Mouse (Mus musculus) lung, embryonic 14.5 days (tissue): ENCODE measurements around the gene Grb2. TPM values are rescaled to one million over a fixed set of nuclear protein-coding genes. Genes with fewer than 3 reads are reported as not detected.

ENCODE experiments used
- ATAC-seq: fragments of 200-750 bp; cut with Nextera tagmentation; 2 replicates; pipeline ENCODE4 v1.8.0; 2017; ENCODE audit warnings: mild to moderate bottlenecking, moderate TSS enrichment, moderate library complexity; ENCODE audit not compliant: insufficient read depth
- DNase-seq: peaks from one replicate; pipeline ENCODE4 v3.0.0-alpha.2; 2015
- H3K27ac ChIP-seq: fragments of 300-500 bp; sonication (generic); 2 replicates; pipeline ENCODE4 v1.5.1; 2014; ENCODE audit warnings: low read depth, mild to moderate bottlenecking, moderate library complexity
- H3K27me3 ChIP-seq: fragments of 300-500 bp; sonication (generic); 2 replicates; pipeline ENCODE4 v1.6.1; 2014; ENCODE audit warnings: low read length, control low read depth; ENCODE audit not compliant: insufficient read depth
- H3K36me3 ChIP-seq: fragments of 300-500 bp; sonication (generic); 2 replicates; pipeline ENCODE4 v1.6.1; 2014; ENCODE audit warnings: control low read depth; ENCODE audit not compliant: insufficient read depth
- H3K4me1 ChIP-seq: fragments of 300-500 bp; sonication (generic); 2 replicates; pipeline ENCODE4 v1.6.1; 2014; ENCODE audit warnings: antibody characterized with exemption, control low read depth; ENCODE audit not compliant: insufficient read depth
- H3K4me2 ChIP-seq: fragments of 300-500 bp; sonication (generic); 2 replicates; pipeline ENCODE4 v1.6.1; 2014; ENCODE audit warnings: mild to moderate bottlenecking
- H3K4me3 ChIP-seq: fragments of 300-500 bp; sonication (generic); 2 replicates; pipeline ENCODE4 v1.5.1; 2014; ENCODE audit warnings: low read depth, low read length
- H3K9ac ChIP-seq: fragments of 300-500 bp; sonication (generic); 2 replicates; pipeline ENCODE4 v1.6.1; 2014
- H3K9me3 ChIP-seq: fragments of 300-500 bp; sonication (generic); 2 replicates; pipeline ENCODE4 v1.6.1; 2016; ENCODE audit warnings: low read depth, low read length, control low read depth
- CTCF ChIP-seq: IDR thresholded peaks from 2 replicates; pipeline ENCODE4 v1.5.1; 2016; ENCODE audit warnings: antibody characterized with exemption, low read depth
- WGBS: fragments of 180-500 bp; shearing (Covaris S2); extraction: QIAGEN DNeasy Blood & Tissue Kit; methylation state at CpG from one replicate; pipeline ENCODE4 v1.1.7; 2014; 5-methylcytosine and 5-hydroxymethylcytosine counted together
- polyA plus RNA-seq: library from polyadenylated mRNA; unstranded; fragments of >200 nt; fragmentation: Nextera tagmentation; extraction: Ambion mirVana; gene quantifications from 2 replicates; pipeline ENCODE4 v1.2.1, GENCODE M21; 2014

Grb2 gene
- polyA plus RNA-seq, 1 experiment from 2014 or later: 41.5 TPM

- H3K27ac ChIP-seq: no peak overlapping the region
- no peaks in the 10 kb centered on the region for H3K9me3 ChIP-seq
- ATAC-seq (no peak), DNase-seq (no peak)
- no peak overlapping the region for H3K4me3 ChIP-seq
- peaks cover 22% of the 10 kb centered on the region for H3K36me3 ChIP-seq
- no peak for TF ChIP-seq CTCF
- no peaks in the 10 kb centered on the region for H3K4me1 ChIP-seq
- H3K27me3 ChIP-seq: no peaks in the 10 kb centered on the region
- H3K9ac ChIP-seq: no peak overlapping the region
- H3K4me2 ChIP-seq: no peak overlapping the region
- 82% methylated on average over 12 of the region's 12 CpGs for WGBS
Observed at GRCm38 (mm10) chr11:115693979-115694578, 14.3 kb downstream of the Grb2 start.

GRCm38 (mm10) chr11:115692800-115693199 is 15.6 kb downstream of the Grb2 start:
- no peaks in the 10 kb centered on the region for H3K27me3 ChIP-seq
- H3K27ac ChIP-seq: no peak overlapping the region
- H3K9me3 ChIP-seq: no peaks in the 10 kb centered on the region
- H3K4me2 ChIP-seq: no peak overlapping the region
- peaks cover 19% of the 10 kb centered on the region for H3K36me3 ChIP-seq
- no peak for TF ChIP-seq CTCF
- H3K4me1 ChIP-seq: no peaks in the 10 kb centered on the region
- peak; percentile 37 for DNase-seq
- H3K4me3 ChIP-seq: no peak overlapping the region
- no peak overlapping the region for H3K9ac ChIP-seq
- ATAC-seq: no peak
- WGBS: 43% methylated on average over 5 of the region's 5 CpGs

DNA sequence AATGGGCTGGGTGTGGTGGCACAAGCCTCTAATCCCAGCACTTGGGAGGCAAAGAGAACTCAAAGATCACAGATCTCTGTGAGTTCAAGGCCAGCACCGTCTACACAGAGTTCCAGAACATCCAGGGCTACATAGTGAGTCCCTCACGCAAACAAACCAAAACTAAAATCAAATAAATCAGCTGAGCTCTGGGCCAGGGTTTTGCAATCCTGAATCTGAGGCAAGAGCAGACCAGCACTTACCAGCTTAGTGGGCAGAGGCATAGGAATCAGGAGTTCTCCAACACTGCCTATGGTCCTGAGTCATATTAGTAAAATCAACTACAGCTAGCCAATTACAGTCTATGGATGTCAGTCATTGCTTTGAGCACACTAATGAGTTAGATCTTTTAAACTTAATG is 16.4 kb downstream of the Grb2 start:
- no peak for TF ChIP-seq CTCF
- H3K4me2 ChIP-seq: no peak overlapping the region
- H3K27ac ChIP-seq: no peak overlapping the region
- 80% methylated on average over 2 of the region's 2 CpGs for WGBS
- peaks cover 12% of the 10 kb centered on the region; the same call in 1 of the 2 replicates for H3K36me3 ChIP-seq
- no peaks in the 10 kb centered on the region for H3K4me1 ChIP-seq
- no peak overlapping the region for H3K4me3 ChIP-seq
- no peak for DNase-seq
- no peak overlapping the region for H3K9ac ChIP-seq
- no peaks in the 10 kb centered on the region for H3K27me3 ChIP-seq
- H3K9me3 ChIP-seq: no peaks in the 10 kb centered on the region
- ATAC-seq: no peak

DNA sequence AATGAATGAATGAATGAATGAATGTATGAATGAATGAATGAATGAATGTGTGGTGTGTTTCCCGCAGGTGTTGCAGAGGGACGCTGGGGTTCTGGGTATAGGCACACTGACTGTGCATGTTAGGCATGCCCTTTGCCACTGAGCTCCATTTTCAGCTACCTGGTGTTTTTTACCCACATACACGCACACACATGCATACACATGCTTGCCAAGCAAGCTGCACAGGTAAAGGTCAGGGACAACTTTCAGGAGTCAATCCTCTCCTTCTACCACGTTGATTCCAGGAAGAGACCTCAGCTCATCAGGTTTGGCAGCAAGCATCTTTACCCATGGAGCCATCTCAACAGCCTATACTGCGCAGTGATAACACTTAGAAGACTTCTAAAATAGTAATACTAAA is 16.9 kb downstream of the Grb2 start:
- no peak overlapping the region for H3K4me2 ChIP-seq
- H3K36me3 ChIP-seq: 0 out of 2 replicates have a peak, but pooled peaks cover 8% of the 10 kb centered on the region
- TF ChIP-seq CTCF: no peak
- ATAC-seq (no peak), DNase-seq (no peak)
- H3K27me3 ChIP-seq: no peaks in the 10 kb centered on the region
- 89% methylated on average over 5 of the region's 5 CpGs for WGBS
- no peak overlapping the region for H3K9ac ChIP-seq
- no peak overlapping the region for H3K4me3 ChIP-seq
- H3K4me1 ChIP-seq: no peaks in the 10 kb centered on the region
- H3K9me3 ChIP-seq: no peaks in the 10 kb centered on the region
- no peak overlapping the region for H3K27ac ChIP-seq

GRCm38 (mm10) chr11:115691013-115691412 is 17.4 kb downstream of the Grb2 start:
- Histone ChIP-seq H3K4me3 (no peak overlapping the region), H3K36me3 (0 out of 2 replicates have a peak, but pooled peaks cover 8% of the 10 kb centered on the region), H3K9me3 (no peaks in the 10 kb centered on the region), H3K27me3 (no peaks in the 10 kb centered on the region), H3K4me1 (no peaks in the 10 kb centered on the region), H3K4me2 (no peak overlapping the region), H3K27ac (no peak overlapping the region), H3K9ac (no peak overlapping the region)
- 86% methylated on average over 5 of the region's 5 CpGs for WGBS
- no peak for TF ChIP-seq CTCF
- no peak for ATAC-seq
- no peak for DNase-seq

DNA sequence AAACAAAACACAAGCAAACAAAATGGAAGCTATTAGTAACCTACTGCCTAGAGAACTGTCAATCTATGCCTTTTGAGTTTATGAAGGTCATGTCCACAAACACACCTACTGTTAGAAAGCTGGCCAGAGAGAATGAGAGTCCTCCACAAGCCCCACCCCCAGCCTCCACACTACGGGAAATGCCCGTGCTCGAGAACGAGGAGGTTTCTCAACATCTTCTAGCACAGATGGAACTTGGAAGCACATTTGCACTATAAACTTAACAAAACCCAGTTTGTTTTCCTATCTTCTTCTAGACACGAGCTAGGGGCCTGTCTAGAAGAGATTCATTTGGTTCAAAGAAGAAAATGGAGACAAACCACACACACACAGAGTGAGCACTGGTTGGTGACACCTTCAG is 18.0 kb downstream of the Grb2 start:
- H3K27ac ChIP-seq: no peak overlapping the region
- no peak for DNase-seq
- 0 out of 2 replicates have a peak, but pooled peaks cover 8% of the 10 kb centered on the region for H3K36me3 ChIP-seq
- ATAC-seq: no peak
- 82% methylated on average over 5 of the region's 5 CpGs for WGBS
- H3K4me1 ChIP-seq: no peaks in the 10 kb centered on the region
- H3K27me3 ChIP-seq: no peaks in the 10 kb centered on the region
- no peak overlapping the region for H3K4me3 ChIP-seq
- H3K4me2 ChIP-seq: no peak overlapping the region
- no peak for TF ChIP-seq CTCF
- H3K9me3 ChIP-seq: no peaks in the 10 kb centered on the region
- no peak overlapping the region for H3K9ac ChIP-seq

DNA sequence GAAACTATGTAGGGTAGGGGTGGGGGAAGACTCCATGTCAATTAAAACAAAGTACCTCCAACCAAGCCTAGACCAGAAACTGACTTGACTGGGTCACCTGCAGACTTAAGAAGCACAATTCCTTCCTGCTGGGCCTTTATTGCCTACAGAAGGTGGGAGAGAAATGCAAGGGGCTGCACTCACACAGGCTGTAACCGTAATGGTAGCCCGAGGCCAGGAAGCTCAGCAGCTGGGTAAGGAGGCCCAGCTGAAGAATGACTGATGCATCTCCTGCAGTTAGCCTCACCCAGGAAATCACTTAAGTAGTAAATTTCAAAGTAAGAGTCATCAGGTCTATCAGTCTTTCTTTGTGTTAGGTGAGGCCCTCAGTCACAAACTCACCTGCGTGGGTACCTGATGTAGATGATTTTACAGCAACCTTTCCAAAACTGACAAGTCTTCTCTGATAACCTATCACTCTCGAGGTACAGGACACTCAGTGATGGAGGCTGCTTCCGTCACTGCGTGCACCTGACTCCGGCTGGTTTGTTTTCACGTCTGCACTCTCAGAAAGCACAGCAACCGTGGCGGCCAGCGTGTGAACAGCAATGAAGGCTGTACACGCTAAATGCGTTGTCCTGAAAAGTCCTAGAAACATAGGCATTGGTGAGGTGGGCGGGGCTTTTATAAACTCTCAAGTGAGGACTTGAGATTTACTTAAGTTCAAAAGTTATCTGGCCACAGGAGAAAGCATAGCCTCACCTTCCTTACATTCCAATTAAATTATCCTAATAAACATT is 19.1 kb downstream of the Grb2 start:
- H3K27ac ChIP-seq: no peak overlapping the region
- no peak overlapping the region for H3K4me2 ChIP-seq
- ATAC-seq (no peak), DNase-seq (no peak)
- 94% methylated on average over 14 of the region's 14 CpGs for WGBS
- H3K4me1 ChIP-seq: no peaks in the 10 kb centered on the region
- 0 out of 2 replicates have a peak, but pooled peaks cover 8% of the 10 kb centered on the region for H3K36me3 ChIP-seq
- no peak overlapping the region for H3K4me3 ChIP-seq
- no peak overlapping the region for H3K9ac ChIP-seq
- no peak for TF ChIP-seq CTCF
- no peaks in the 10 kb centered on the region for H3K9me3 ChIP-seq
- no peaks in the 10 kb centered on the region for H3K27me3 ChIP-seq
